Mouse (Mus musculus) MEL (cell line): ENCODE measurements around the gene Chuk.
A peak's percentile ranks its signal among the peaks of the same experiment; 100 is the strongest.

Experiments
- CHD2 ChIP-seq: IDR thresholded peaks from 2 replicates; pipeline ENCODE4 v1.6.1; 2011; ENCODE audit warnings: low read length, improper control_type of control experiment
- CTCF ChIP-seq, 3 experiments: IDR thresholded peaks in 2 of 3; conservative IDR thresholded peaks in 1 of 3; 2 replicates each; pipeline ENCODE4 v1.5.1; 2011 to 2012; ENCODE audit warnings: low read length in 3 of 3, low read depth in 2 of 3, mild to moderate bottlenecking in 2 of 3, improper control_type of control experiment in 1 of 3, inconsistent platforms in 1 of 3, mixed read lengths in 1 of 3, moderate library complexity in 1 of 3; ENCODE audit not compliant: control insufficient read depth in 1 of 3, insufficient read depth in 1 of 3, poor library complexity in 1 of 3, severe bottlenecking in 1 of 3
- E2F4 ChIP-seq: IDR thresholded peaks from 2 replicates; pipeline ENCODE4 v1.6.1; 2011; ENCODE audit warnings: low read depth, low read length, improper control_type of control experiment, borderline replicate concordance
- EP300 ChIP-seq, 2 experiments: IDR thresholded peaks; 2 replicates each; pipeline ENCODE4 v1.6.1; 2011; ENCODE audit warnings: improper control_type of control experiment in 2 of 2, low read length in 2 of 2, low read depth in 1 of 2, mild to moderate bottlenecking in 1 of 2
- MAX ChIP-seq: IDR thresholded peaks from 2 replicates; pipeline ENCODE4 v1.6.1; 2011; ENCODE audit warnings: low read length, improper control_type of control experiment
- MEF2A ChIP-seq: IDR thresholded peaks from 2 replicates; pipeline ENCODE4 v1.6.1; 2014; ENCODE audit warnings: low read depth, mild to moderate bottlenecking, inconsistent platforms, low read length, improper control_type of control experiment; ENCODE audit not compliant: poor library complexity, insufficient replicate concordance, severe bottlenecking; ENCODE audit errors: extremely low read depth
- NRF1 ChIP-seq: IDR thresholded peaks from 2 replicates; pipeline ENCODE4 v1.6.1; 2014; ENCODE audit warnings: low read depth, mild to moderate bottlenecking, inconsistent platforms, low read length, improper control_type of control experiment, moderate library complexity; ENCODE audit not compliant: poor library complexity, insufficient read depth, severe bottlenecking
- POLR2A ChIP-seq, 2 experiments: IDR thresholded peaks; 2 replicates each; pipeline ENCODE4 v1.6.1; 2011 to 2012; ENCODE audit warnings: low read length in 2 of 2, mild to moderate bottlenecking in 2 of 2, control low read depth in 1 of 2, improper control_type of control experiment in 1 of 2, low read depth in 1 of 2, moderate library complexity in 1 of 2; ENCODE audit not compliant: control insufficient read depth in 1 of 2, insufficient read depth in 1 of 2, poor library complexity in 1 of 2
- RAD21 ChIP-seq: IDR thresholded peaks from 2 replicates; pipeline ENCODE4 v1.6.1; 2011; ENCODE audit warnings: mild to moderate bottlenecking, low read depth, low read length, improper control_type of control experiment
- SIN3A ChIP-seq: IDR thresholded peaks from 2 replicates; pipeline ENCODE4 v1.6.1; 2012; ENCODE audit warnings: low read length, improper control_type of control experiment, inconsistent platforms
- TAL1 ChIP-seq: IDR thresholded peaks from 2 replicates; pipeline ENCODE4 v1.6.1; 2012; ENCODE audit warnings: mild to moderate bottlenecking, inconsistent platforms, low read length, moderate library complexity, mixed read lengths
- USF1 ChIP-seq: IDR thresholded peaks from 2 replicates; pipeline ENCODE4 v1.6.1; 2014; ENCODE audit warnings: low read depth, mild to moderate bottlenecking, inconsistent platforms, low read length, improper control_type of control experiment, moderate library complexity
- ZKSCAN1 ChIP-seq: IDR thresholded peaks from 2 replicates; pipeline ENCODE4 v1.6.1; 2012; ENCODE audit warnings: low read depth, mild to moderate bottlenecking, inconsistent platforms, low read length, improper control_type of control experiment, moderate library complexity

DNA sequence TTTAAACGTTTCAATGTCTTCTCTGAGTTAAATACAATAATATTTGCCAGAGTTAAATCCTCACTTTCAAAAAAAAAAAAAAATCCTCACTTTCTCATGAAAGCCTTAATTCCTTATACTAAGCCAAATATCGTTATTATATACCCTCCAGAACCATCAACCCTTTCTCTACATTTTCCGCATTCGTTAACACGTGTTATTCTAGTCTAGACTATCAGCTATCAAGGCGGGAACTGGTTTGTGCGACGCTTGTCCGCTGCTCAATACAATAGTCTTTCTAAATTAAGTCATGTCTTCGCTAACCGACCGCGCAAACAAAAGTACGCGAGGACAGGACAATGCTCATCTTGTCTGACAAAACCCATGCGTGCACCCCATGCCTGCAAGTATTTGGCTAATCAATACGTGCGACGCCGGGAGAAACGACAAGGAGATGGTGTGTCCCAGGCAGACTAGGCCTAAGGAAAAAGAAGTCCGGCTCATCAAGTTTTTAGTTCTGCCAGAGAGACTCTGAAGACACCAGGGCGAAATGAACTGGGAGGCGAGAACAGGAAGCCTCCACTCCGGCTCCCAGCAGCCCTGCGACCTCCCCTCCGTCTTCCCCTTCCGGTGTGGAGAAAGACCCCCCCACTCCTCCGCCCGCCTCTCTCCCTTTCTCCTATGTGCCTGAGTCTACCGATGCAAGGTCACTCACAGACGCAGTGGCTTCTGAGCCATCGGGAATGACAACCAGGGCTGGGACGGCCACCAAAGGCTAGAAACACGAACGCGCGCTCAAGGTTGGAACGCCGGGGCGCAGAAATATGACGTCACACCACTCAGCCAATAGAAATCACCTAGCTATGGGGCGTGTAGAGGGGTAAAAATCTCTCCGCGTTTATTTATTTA is 28.0 kb upstream of the Chuk start, which contains the start of gene Cwf19l1:
- TF ChIP-seq NRF1 = no peak
- TF ChIP-seq MAX = peak; percentile 94
- no peak for TF ChIP-seq CTCF (IDR thresholded peaks at IDR 0.05 in 2 of 3, conservative IDR thresholded peaks at IDR 0.05 in 1 of 3; ENCODE audit: control insufficient read depth in 1 of 3, insufficient read depth in 1 of 3, low read depth in 2 of 3, low read length in 3 of 3, poor library complexity in 1 of 3, severe bottlenecking in 1 of 3)
- TF ChIP-seq CHD2 = no peak
- no peak for TF ChIP-seq ZKSCAN1
- TF ChIP-seq RAD21 = no peak
- no peak for TF ChIP-seq USF1
- TF ChIP-seq MEF2A = no peak
- TF ChIP-seq POLR2A (IDR thresholded peaks at IDR 0.05; ENCODE audit: control insufficient read depth in 1 of 2, insufficient read depth in 1 of 2, low read depth in 1 of 2, low read length in 2 of 2, poor library complexity in 1 of 2) = peak; percentile 81 to 95
- TF ChIP-seq EP300 (IDR thresholded peaks at IDR 0.05; ENCODE audit: low read depth in 1 of 2, low read length in 2 of 2) = no peak
- no peak for TF ChIP-seq TAL1
- peak; percentile 78; the same call in 1 of the 2 replicates for TF ChIP-seq SIN3A
- peak; percentile 80 for TF ChIP-seq E2F4
